ENCODE assay signal across 30 mouse cellular contexts in the genomic region with DNA sequence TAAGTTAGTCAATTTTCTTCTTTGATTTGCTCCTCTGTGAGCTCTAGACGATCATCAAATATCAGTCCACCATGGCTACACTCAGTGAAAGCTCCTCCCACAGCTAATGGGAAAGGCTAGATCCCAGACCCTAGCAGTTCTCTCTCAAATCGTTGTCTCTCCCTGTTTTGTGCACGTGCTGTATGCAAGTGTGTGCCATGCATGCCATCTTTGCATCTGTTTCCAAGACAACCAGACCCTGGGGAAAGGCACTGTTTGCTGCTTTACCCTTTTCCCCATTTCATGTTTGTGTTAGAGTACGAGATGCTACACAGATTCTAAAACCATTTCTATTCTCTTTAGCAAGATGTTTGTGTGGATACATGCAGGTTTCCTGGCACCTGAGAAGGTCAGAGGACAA. TPM values are rescaled to one million over a fixed set of nuclear protein-coding genes. Genes with fewer than 3 reads are reported as not detected.
"Had no signal": no experiment of that assay in that cellular context is flagged by ENCODE, and none has a peak within 500 bp of the region (broad histone marks: within the 10 kb centered on the region; RNA-seq: fewer than 3 reads in every experiment).

No protein-coding gene starts in this region.

- H3K4me2 ChIP-seq: kidney, embryonic 15.5 days; liver, embryonic 13.5 days had no signal

- H3K4me1 ChIP-seq: kidney, embryonic 15.5 days; liver, embryonic 13.5 days had no signal

- H3K27ac ChIP-seq: kidney, embryonic 15.5 days; left cerebral cortex, adult 2 months; liver, embryonic 13.5 days had no signal

- H3K36me3 ChIP-seq: kidney, embryonic 15.5 days; liver, embryonic 13.5 days had no signal

- DNase-seq: kidney, adult 8-10 months; kidney, postnatal 10 days; kidney, postnatal 36 days; layer of hippocampus, postnatal 36 days; liver, embryonic 13.5 days; lung, adult 2 months; lung, postnatal 14 days; lung, postnatal 4 days; thymus, adult 18-20 months; thymus, postnatal 4 days had no signal

- H3K27me3 ChIP-seq: kidney, embryonic 15.5 days; liver, embryonic 13.5 days had no signal

- H3K9ac ChIP-seq: kidney, embryonic 15.5 days; liver, embryonic 13.5 days had no signal

- ATAC-seq: midbrain, embryonic 16.5 days had no signal

- H3K4me3 ChIP-seq: kidney, embryonic 15.5 days; left cerebral cortex, adult 2 months; liver, embryonic 13.5 days had no signal

- H3K9me3 ChIP-seq: kidney, embryonic 15.5 days; liver, embryonic 13.5 days had no signal

RNA-seq across cellular contexts. Expression of gene Gm12169, which starts 13.0 kb away (rescaled TPM):
- total RNA-seq: layer of hippocampus, adult 8-10 months; layer of hippocampus, postnatal 10 days; layer of hippocampus, postnatal 36 days; left cerebral cortex, adult 2 months; left cerebral cortex, postnatal 10 days; left cerebral cortex, postnatal 36 days; liver, adult 2 months; megakaryocyte progenitor cell, adult 5-6 weeks; megakaryocyte-erythroid progenitor cell, adult 5-6 weeks had no signal
- polyA plus RNA-seq: kidney, embryonic 15.5 days; limb, embryonic 11.5 days; limb, embryonic 14.5 days; liver, adult 2 months; liver, embryonic 13.5 days; liver, embryonic 16.5 days; lung, adult 2 months; lung, embryonic 16.5 days; midbrain, embryonic 16.5 days; neural tube, embryonic 11.5 days; neural tube, embryonic 14.5 days; small intestine, adult 2 months; spleen, adult 2 months; stomach, embryonic 16.5 days; testis, adult 2 months had no signal

RNA-seq across cellular contexts. Expression of gene BC053393, which starts 34.4 kb away (rescaled TPM):
- total RNA-seq: layer of hippocampus, postnatal 10 days; layer of hippocampus, postnatal 36 days; left cerebral cortex, adult 2 months; liver, adult 2 months; megakaryocyte progenitor cell, adult 5-6 weeks; megakaryocyte-erythroid progenitor cell, adult 5-6 weeks had no signal
- polyA plus RNA-seq: kidney, embryonic 15.5 days; limb, embryonic 11.5 days; liver, adult 2 months; liver, embryonic 13.5 days; liver, embryonic 16.5 days; lung, embryonic 16.5 days; midbrain, embryonic 16.5 days; neural tube, embryonic 11.5 days; neural tube, embryonic 14.5 days; small intestine, adult 2 months; spleen, adult 2 months; stomach, embryonic 16.5 days; testis, adult 2 months had no signal
